Mouse (Mus musculus): ENCODE results near the gene Katna1.

Gene Katna1

DNA sequence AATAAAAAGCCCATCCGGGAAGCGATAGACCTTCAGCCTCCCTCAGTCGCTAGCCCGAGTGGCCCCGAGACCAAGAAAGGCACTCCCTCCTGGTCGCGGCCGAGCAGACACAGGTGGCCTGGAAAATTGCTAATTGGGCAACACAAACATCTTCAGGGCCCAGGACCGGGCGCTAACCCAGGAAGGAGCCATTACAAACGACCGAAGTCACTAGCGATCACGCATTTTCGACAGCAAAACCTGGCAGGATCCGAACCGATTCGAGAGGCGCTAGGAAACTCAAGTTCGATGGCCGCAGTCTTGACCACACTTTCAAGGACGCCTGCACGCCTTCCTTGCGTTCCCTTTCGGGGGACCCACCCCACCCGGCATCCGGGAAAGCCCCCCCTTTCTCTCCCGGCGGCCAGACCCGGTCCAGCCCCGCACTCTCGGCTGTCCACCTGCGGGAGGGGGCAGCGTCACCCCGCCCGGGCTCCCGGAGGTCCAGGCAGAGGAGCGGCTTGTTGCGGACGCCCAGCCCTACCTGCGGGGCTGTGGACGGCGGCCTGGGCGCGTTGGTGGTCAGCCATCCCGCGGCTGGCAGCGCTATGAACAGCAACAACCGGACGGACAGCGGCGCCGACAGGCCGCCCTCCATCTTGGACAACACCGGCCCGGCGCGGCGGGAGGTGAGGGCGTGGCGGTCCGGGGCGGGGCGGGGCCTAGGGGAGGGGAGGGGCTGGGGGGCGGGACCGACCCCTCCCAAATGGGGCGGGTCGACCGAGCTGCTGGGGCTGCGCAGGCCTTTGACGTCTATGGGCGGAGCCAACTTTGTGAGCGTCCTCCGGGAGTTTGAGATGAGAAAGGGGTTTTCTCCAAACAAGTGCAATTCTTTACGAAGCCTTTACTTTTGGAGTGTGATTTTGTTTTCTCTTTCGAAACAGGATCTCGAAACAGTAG is 54.7 kb downstream of the Katna1 start:
- peak; percentile 89 for DNase-seq

DNA sequence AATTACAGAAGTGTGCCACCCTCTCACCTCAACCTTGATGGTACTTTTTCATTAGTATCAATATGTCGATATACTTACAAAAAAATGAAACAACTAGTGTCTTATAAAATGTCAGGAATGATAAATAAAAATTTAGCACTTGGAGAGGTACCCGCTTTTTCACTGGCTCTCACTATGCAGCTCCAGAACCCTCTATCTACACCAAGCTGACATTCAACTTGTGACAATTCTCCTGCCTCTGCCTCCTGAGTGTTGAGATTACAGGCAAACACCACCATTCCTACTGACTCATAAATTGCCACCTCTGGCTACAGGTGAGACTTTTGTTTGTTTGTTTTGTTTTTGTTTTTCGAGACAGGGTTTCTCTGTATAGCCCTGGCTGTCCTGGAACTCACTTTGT is 55.4 kb downstream of the Katna1 start:
- DNase-seq, result no peak

DNA sequence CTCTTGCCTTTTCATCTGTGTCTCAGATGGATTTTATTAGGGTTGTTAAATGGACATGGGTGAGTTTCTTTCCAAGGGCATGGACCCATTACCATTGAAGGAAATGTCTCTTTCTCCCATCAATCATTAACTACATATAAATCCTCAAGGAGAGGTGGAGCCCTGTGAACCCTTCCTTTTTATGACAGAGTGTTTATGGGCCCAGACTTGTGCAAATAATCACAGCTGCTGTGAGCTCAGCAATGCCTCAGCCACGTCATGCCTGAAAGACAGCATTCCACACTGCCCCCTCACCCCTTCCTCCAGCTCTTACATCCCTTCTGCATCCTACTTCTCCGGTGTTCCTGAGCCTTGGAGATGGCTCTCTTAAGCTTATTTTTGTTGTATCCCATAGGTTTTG is 61.5 kb downstream of the Katna1 start:
- no peak for DNase-seq

DNA sequence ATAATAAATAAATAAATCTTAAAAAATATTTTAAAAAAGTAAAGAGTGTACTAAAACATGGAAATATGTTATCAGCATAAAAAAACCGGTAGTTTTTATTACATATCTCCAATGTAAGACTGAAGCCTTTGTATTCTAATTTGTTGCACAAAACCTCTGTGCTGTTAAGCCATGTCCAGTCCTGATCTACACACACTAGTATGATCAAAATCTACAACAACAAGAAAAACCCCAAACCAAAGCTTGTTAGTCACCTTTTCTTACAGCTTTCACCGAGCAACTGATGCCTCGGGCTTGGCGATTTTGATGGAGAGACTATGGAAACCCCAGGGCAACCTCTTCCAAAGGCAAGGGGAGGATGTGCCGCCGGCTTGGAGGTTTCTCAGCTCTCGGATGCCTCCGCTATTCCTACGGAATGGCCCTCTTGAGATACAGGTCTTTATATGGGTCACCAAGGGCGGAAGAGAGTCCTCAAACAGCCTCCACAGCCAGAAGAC is 66.5 kb downstream of the Katna1 start:
- no peak for DNase-seq

DNA sequence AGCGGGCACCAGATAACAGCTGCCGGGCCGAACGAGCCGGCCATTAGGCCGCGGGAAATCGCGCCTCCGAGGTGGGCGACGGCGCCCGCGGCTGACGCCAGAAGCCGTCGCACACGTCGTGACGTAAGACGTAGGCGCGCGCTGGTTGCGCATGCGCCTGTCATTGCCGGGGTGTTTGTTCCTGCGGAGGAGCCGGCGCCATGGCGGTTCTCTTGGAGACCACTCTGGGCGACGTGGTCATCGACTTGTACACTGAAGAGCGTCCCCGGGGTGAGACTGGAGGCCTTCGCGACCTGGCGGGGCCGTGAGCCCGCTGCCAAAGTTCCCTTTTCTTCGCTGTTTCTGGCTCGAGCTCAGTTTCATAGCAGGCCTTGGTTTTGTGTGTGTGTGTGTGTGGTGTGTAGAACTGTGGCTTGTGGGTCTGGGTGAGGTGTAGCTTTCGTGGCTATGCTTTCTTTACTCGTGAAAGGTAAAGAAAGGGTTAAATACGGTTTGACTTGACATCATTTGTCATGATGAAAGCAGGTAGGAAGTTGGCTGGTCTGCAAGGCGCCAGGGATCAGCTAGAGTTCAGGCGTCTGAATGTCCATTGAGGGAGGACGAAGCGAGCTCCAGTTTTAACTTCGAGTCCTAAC is 67.1 kb downstream of the Katna1 start, which contains the start of the genes Ginm1 and Ppil4:
TSS of gene Ginm1 (minus strand) at position 74 of the 635 bp plus-strand sequence.
TSS of gene Ppil4 (plus strand) at position 141 of the 635 bp plus-strand sequence.
- peak; percentile 92 to 95 for DNase-seq

DNA sequence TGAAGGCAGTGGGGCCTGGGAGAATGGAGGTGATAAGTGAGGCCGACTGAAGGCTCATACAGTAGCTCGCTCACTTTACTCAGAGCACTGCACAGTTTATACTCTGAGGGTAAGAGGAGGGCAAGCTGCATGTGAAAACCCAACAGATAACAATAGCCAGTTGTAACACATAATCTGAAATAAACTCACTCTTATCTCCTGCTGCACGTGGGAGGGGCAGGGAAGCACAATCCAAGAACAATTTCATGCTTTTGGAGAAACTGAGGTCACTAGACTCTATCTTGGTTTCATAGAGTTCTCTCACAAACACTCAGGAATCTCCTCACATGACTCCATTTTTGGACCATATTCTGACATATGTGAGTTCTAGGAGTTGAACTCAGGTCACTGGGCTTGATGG is 75.5 kb downstream of the Katna1 start:
- no peak for DNase-seq

DNA sequence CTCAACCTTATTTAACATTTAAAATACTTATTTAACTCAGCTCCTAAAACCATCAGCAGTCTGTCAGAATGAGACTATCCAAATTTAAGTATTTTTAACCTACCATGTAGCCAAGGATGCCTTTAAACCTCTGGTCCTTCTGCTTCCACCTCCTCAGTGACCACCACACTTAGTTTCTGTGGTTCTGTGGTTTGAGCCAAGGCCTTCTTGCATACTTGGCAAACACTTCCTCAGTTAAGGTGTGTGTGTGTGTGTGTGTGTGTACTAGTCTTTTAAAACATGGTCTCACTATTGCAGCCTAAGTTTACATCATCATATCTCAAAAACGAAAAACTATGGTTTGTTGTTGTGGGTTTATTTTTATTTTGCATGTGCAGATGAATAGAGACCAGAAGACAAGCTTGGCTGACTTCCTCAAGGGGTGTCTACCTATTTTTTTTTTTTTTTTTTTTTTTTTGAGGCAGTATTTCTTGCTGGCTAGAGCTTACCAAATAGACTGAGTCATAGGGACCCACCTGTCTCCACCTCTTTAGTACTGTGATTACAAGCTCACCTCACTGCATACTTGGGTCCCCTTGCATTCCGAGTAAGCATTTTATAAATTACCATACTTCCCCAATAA is 76.8 kb downstream of the Katna1 start:
- DNase-seq, result no peak

DNA sequence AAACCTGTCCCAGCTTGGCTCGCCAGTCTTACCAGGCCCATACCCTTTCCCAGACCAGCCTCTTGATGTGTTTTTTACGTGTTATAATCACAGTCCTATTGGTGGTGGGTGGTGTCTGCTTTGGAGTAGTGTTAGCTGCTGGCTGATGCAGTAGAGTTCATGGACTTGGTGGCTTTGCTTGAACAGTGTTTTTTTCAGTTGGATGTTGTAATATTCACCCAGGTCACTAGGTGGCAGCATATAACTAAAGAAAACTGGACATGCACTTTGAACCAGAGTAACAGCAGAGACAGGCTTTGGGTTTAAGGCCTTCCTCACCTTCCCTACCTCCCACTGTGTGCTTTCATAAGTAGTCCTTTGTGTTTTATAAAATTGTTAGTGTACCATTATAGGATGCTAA is 84.1 kb downstream of the Katna1 start:
- DNase-seq, result peak; percentile 75 to 79
